Mouse (Mus musculus) frontal cortex, adult (tissue): ENCODE results near the gene Olfr895.

ENCODE experiments used
- ATAC-seq: cut with Nextera tagmentation; 2 replicates; pipeline ENCODE4 v1.9.2; 2017; ENCODE audit warnings: mild to moderate bottlenecking, moderate library complexity, mixed read lengths; ENCODE audit not compliant: low TSS enrichment

Olfr895 gene

GRCm38 (mm10) chr9:38267551-38267950, at the start of gene Olfr895:
Olfr895 (plus strand) TSS chr9:38267851.
- no peak for ATAC-seq

GRCm38 (mm10) chr9:38252474-38252873, 15.2 kb upstream of the Olfr895 start, which contains the start of gene Olfr143:
Olfr143 (plus strand) TSS chr9:38252774.
- no peak for ATAC-seq

- ATAC-seq: no peak
Measured at GRCm38 (mm10) chr9:38290807-38291206, 23.2 kb downstream of the Olfr895 start, which contains the start of gene Olfr896-ps1. Olfr896-ps1 (plus strand) TSS chr9:38291107.
